ENCODE assay signal across 26 mouse cellular contexts in the genomic region with DNA sequence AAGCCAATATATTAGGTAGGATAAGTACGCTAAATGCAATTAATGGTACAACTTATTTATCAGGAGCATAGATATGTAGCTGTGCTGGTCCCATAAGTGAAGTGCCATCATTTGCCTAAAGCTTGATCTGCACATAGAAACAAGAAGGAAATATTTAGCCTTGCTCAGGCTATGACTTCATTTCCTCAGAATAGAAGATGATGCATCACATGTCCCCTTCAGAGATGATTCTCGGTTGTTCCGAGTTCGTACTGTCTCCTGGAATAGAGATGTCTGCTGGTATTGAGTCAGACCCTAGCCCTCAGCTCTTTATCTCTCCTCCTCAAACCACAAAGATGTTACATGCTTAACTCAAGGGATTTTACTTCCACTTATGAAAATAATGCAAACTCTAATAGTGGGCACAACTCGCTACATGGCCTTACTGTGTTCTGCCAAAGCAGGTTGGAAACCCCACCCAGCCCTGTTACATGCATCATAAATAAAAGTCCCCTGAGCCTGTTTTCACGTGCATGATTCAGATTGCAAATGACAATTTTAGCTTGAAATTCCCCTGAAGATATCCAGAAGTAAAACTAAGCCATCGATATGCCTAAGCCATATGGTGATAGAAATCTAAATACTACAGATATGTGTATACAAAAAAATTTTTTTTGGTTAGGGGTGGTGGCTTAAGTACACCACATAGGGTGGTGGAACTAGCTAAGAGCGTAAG.
DNase-seq lines count a peak whose midpoint lies in the region; TF ChIP-seq lines count a peak whose summit lies in the region.
"Had no signal": no experiment of that assay in that cellular context is flagged by ENCODE, and none has a peak within 500 bp of the region (broad histone marks: within the 10 kb centered on the region; RNA-seq: fewer than 3 reads in every experiment).

No protein-coding gene starts in this region.

- H3K4me1 ChIP-seq in bone marrow macrophage, adult 2 months (ENCODE audit: control insufficient read depth, insufficient read depth, low read length), result peaks cover 18% of the 10 kb centered on the region
- H3K4me1 ChIP-seq: embryonic facial prominence, embryonic 13.5 days had no signal

- TF ChIP-seq CTCF in bone marrow macrophage, adult 2 months (IDR thresholded peaks at IDR 0.05; ENCODE audit: low read depth, low read length), result no peak

- H3K79me2 ChIP-seq in myocyte (ENCODE audit: control insufficient read depth, insufficient read depth), result no peaks in the 10 kb centered on the region

- H3K27me3 ChIP-seq in myocyte (ENCODE audit: control insufficient read depth, insufficient read depth, insufficient read length), result no peaks in the 10 kb centered on the region
- H3K27me3 ChIP-seq: embryonic facial prominence, embryonic 13.5 days; forebrain, embryonic 15.5 days; hindbrain, embryonic 13.5 days had no signal

- H3K36me3 ChIP-seq in myocyte (ENCODE audit: control insufficient read depth, insufficient read depth), result no peaks in the 10 kb centered on the region
- H3K36me3 ChIP-seq: embryonic facial prominence, embryonic 10.5 days; embryonic facial prominence, embryonic 13.5 days; forebrain, embryonic 12.5 days; forebrain, embryonic 15.5 days; hindbrain, embryonic 10.5 days; hindbrain, embryonic 13.5 days had no signal

- no peak for TF ChIP-seq POLR2A in bone marrow macrophage, adult 2 months (IDR thresholded peaks at IDR 0.05; ENCODE audit: borderline replicate concordance, low read depth, low read length)
- TF ChIP-seq POLR2A in myocyte (IDR thresholded peaks at IDR 0.05; ENCODE audit: insufficient read length, low read depth), result no peak

- no peak overlapping the region for H3ac ChIP-seq in myocyte (ENCODE audit: control insufficient read depth, insufficient read length)

- DNase-seq in heart, adult 8-10 months (ENCODE audit: low spot score), result peak; percentile 15
- DNase-seq in heart, postnatal 10 days, result no peak
- DNase-seq in ovary, adult 18-20 months (ENCODE audit: low spot score), result no peak
- DNase-seq in spleen, adult 12 weeks (ENCODE audit: low spot score), result no peak
- DNase-seq: adrenal gland, postnatal 10 days; adrenal gland, postnatal 36 days; B cell, adult 2 months; cerebellum, adult 11-12 months; cerebellum, adult 8-10 months; cerebellum, postnatal 36 days; embryo, embryonic 11 days; gastrocnemius, adult 2 months; gastrocnemius, postnatal 25 days; heart, adult 2 months; heart, postnatal 36 days; kidney, adult 18-20 months had no signal

- peak overlapping the region; percentile 40 for H3K4me2 ChIP-seq in myocyte (ENCODE audit: low read depth)
- H3K4me2 ChIP-seq: embryonic facial prominence, embryonic 13.5 days; forebrain, embryonic 12.5 days; forebrain, embryonic 15.5 days; heart, embryonic 11.5 days; hindbrain, embryonic 13.5 days had no signal

- H3K4me3 ChIP-seq in bone marrow macrophage, adult 2 months (ENCODE audit: insufficient read depth, low read length), result no peak overlapping the region
- H3K4me3 ChIP-seq in myocyte, result no peak overlapping the region
- H3K4me3 ChIP-seq: embryonic facial prominence, embryonic 10.5 days; embryonic facial prominence, embryonic 13.5 days; erythroblast, embryonic 14.5 days; forebrain, embryonic 12.5 days; forebrain, embryonic 15.5 days; gastrocnemius, adult 2 months; heart, adult 2 months; hindbrain, embryonic 10.5 days; hindbrain, embryonic 13.5 days had no signal

- H3K27ac ChIP-seq in bone marrow macrophage, adult 2 months (ENCODE audit: insufficient read depth, low read depth, low read length), result peak overlapping the region; percentile 82
- H3K27ac ChIP-seq: embryonic facial prominence, embryonic 10.5 days; embryonic facial prominence, embryonic 13.5 days; forebrain, embryonic 12.5 days; forebrain, embryonic 15.5 days; gastrocnemius, adult 2 months; heart, adult 2 months; hindbrain, embryonic 10.5 days; hindbrain, embryonic 13.5 days had no signal

- intact Hi-C loops in heart, postnatal 10 days (cut with DNase I), result no loop called here

TF ChIP-seq in myocyte, 11 proteins besides CTCF, POLR2A, EP300 and RAD21:
- TF ChIP-seq TCF12 (IDR thresholded peaks at IDR 0.05; ENCODE audit: insufficient read depth, poor library complexity, severe bottlenecking) (no peak), USF1 (IDR thresholded peaks at IDR 0.05; ENCODE audit: low read depth) (peak; percentile 53), REST (IDR thresholded peaks at IDR 0.05; ENCODE audit: insufficient read depth, insufficient read length) (no peak), MYOG (IDR thresholded peaks at IDR 0.05; ENCODE audit: control insufficient read depth in 1 of 3, insufficient read depth in 1 of 3, insufficient read length in 2 of 3, low read depth in 2 of 3) (no peak)
